Mouse (Mus musculus) hindbrain, embryonic 11.5 days (tissue): ENCODE data around the gene Kcnd1. TPM values are rescaled to one million over a fixed set of nuclear protein-coding genes. Genes with fewer than 3 reads are reported as not detected.

Experiments
- ATAC-seq: fragments of 200-750 bp; cut with Nextera tagmentation; 2 replicates; pipeline ENCODE4 v1.8.0; 2017; ENCODE audit warnings: mild to moderate bottlenecking, moderate TSS enrichment, moderate library complexity; ENCODE audit not compliant: low FRiP score
- DNase-seq: peaks from one replicate; pipeline ENCODE4 v3.0.0-alpha.2; 2015; ENCODE audit warnings: low spot score
- H3K27ac ChIP-seq: fragments of 300-500 bp; sonication (generic); 2 replicates; pipeline ENCODE4 v1.5.1; 2014; ENCODE audit warnings: mild to moderate bottlenecking, low read depth, low read length
- H3K27me3 ChIP-seq: fragments of 300-500 bp; sonication (generic); 2 replicates; pipeline ENCODE4 v1.6.1; 2014; ENCODE audit warnings: mild to moderate bottlenecking, low read length, moderate library complexity, mixed read lengths; ENCODE audit not compliant: control insufficient read depth, insufficient read depth
- H3K36me3 ChIP-seq: fragments of 300-500 bp; sonication (generic); 2 replicates; pipeline ENCODE4 v1.6.1; 2014; ENCODE audit warnings: mild to moderate bottlenecking, low read length, moderate library complexity, mixed read lengths; ENCODE audit not compliant: control insufficient read depth, insufficient read depth
- H3K4me1 ChIP-seq: fragments of 300-500 bp; sonication (generic); replicated peaks from 2 replicates; pipeline ENCODE4 v1.6.1; 2014; ENCODE audit warnings: low read length, mixed read lengths; ENCODE audit not compliant: control insufficient read depth, insufficient read depth
- H3K4me2 ChIP-seq: fragments of 300-500 bp; sonication (generic); replicated peaks from 2 replicates; pipeline ENCODE4 v1.6.1; 2014; ENCODE audit warnings: mild to moderate bottlenecking, low read depth, low read length
- H3K4me3 ChIP-seq: fragments of 300-500 bp; sonication (generic); 2 replicates; pipeline ENCODE4 v1.5.1; 2014; ENCODE audit warnings: low read depth, low read length
- H3K9ac ChIP-seq: fragments of 300-500 bp; sonication (generic); 2 replicates; pipeline ENCODE4 v1.6.1; 2014; ENCODE audit warnings: low read depth, low read length
- H3K9me3 ChIP-seq: fragments of 300-500 bp; sonication (generic); 2 replicates; pipeline ENCODE4 v1.6.1; 2016; ENCODE audit warnings: low read length; ENCODE audit not compliant: control insufficient read depth
- WGBS: fragments of 180-500 bp; shearing (Covaris S2); extraction: QIAGEN DNeasy Blood & Tissue Kit; methylation state at CpG from one replicate; pipeline ENCODE4 v1.1.7; 2014; 5-methylcytosine and 5-hydroxymethylcytosine counted together
- polyA plus RNA-seq: library from polyadenylated mRNA; unstranded; fragments of >200 nt; fragmentation: Nextera tagmentation; extraction: Ambion mirVana; gene quantifications from 2 replicates; pipeline ENCODE4 v1.2.1, GENCODE M21; 2014

Gene Kcnd1
- polyA plus RNA-seq, 1 experiment from 2014 or later: 1.6 TPM

DNA sequence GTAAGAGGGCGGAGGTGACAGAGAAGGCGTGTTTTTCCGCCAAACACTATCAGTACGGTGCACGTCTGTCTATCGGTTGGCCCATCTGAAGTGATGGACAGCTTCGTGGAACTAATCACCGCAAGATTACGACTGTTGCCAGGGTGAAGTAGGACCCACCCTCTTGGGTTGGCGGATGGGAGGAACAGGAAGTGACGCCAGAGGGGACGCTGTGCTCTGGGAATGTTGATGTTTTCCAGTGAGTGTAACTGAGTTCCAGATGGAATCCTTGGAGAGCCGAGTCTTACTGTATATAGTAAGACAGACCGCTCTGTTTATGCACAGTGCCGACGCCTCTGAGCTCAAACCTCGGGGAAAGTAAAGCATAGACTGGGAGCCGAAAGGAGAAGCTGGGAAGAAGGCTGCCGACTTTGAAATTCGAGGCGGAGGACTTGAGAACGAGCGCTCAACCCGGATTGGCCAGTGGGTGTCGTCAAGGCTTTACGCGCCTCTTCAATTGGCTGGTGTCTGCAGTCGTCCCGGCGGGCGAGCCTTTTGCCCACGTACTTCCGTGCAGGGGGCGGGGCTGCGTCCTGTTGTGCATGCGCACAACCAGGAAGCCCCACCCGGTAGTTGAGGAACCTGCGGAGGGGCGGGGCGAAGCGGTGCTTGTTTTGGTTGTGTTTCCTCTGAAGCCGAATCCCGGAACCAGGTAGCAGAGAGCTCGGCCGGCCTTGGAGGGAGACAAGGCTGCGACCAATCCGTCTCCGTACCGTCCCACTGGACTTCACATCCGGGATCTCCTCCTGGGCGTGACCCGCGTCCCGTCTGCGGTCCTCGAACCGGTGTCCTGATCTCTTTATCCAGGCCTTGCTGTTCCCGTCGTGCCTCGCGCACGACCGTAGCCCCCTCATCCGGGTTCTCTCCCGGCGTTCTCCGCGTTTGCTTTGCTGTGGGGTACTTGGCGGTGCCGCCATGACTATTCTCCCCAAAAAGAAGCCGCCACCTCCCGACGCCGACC, 19.4 kb downstream of the Kcnd1 start, which contains the start of gene Otud5:
Otud5 (plus strand) TSS at position 202 of the 1,000 bp plus-strand sequence.
- H3K9ac ChIP-seq: peak within 1 kb of the TSS; percentile 77
- no peaks in the 10 kb centered on the region for H3K27me3 ChIP-seq
- ATAC-seq: peak; percentile 98
- peak within 1 kb of the TSS; percentile 85 for H3K4me3 ChIP-seq
- no peaks in the 10 kb centered on the region for H3K9me3 ChIP-seq
- 0 out of 2 replicates have a peak, but pooled peaks cover 2% of the 10 kb centered on the region for H3K4me1 ChIP-seq
- no peaks in the 10 kb centered on the region for H3K36me3 ChIP-seq
- peak within 1 kb of the TSS; percentile 60 for H3K4me2 ChIP-seq
- DNase-seq: peak; percentile 89
- 11% methylated on average over 70 of the region's 74 CpGs for WGBS
- H3K27ac ChIP-seq: peak within 1 kb of the TSS; percentile 75

DNA sequence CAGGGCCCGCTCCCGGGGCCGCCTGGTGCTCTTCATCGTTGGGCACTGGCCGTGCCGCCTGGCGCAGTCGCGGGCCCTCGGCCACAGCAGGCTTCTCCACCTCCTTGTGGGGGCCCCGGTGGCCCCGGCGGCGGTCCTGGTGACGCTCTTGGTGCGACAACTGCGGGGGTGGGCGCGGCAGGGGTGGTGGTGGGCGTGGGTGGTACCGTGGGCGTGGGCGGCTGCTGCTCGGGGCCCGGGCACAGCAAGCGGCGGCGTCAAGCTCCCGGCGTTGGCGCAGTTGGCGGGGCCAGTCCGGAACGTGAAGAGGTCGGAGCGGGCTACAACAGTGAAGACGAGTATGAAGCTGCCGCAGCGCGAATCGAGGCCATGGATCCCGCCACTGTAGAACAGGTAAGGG, 20.2 kb downstream of the Kcnd1 start:
- H3K36me3 ChIP-seq: no peaks in the 10 kb centered on the region
- no peaks in the 10 kb centered on the region for H3K27me3 ChIP-seq
- DNase-seq (peak; percentile 7), ATAC-seq (no peak)
- H3K9ac ChIP-seq: peak overlapping the region; percentile 77
- H3K27ac ChIP-seq: peak overlapping the region; percentile 68
- H3K4me1 ChIP-seq: 0 out of 2 replicates have a peak, but pooled peaks cover 2% of the 10 kb centered on the region
- no peaks in the 10 kb centered on the region for H3K9me3 ChIP-seq
- WGBS: 20% methylated on average over 23 of the region's 42 CpGs
- peak overlapping the region; percentile 60 for H3K4me2 ChIP-seq
- peak overlapping the region; percentile 85 for H3K4me3 ChIP-seq

DNA sequence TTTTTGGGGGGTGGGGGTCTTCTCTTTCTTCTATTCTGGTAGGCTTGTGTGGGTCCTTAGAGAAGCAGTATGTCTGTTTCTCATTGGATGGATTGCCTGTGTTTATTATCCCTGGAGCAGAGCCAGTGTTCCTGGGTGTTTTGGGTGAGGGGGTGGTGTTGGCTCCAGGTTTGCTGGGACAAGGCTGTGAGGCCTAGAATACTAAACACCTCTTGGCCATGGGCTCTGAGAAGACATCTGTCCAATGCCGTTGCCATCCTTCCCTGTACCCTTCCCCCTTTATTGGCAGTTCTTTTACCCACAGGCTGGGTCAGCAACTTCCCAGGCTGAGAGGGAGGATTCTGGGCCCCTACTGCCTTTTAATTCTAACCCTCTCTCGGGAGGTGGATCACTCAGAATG, 25.8 kb downstream of the Kcnd1 start:
- WGBS: 87% methylated on average over 2 of the region's 2 CpGs
- Histone ChIP-seq H3K9ac (no peak overlapping the region), H3K27ac (no peak overlapping the region), H3K4me2 (no peak overlapping the region), H3K27me3 (no peaks in the 10 kb centered on the region), H3K9me3 (no peaks in the 10 kb centered on the region), H3K4me1 (0 out of 2 replicates have a peak, but pooled peaks cover 2% of the 10 kb centered on the region), H3K36me3 (no peaks in the 10 kb centered on the region), H3K4me3 (no peak overlapping the region)
- DNase-seq: no peak
- no peak for ATAC-seq

DNA sequence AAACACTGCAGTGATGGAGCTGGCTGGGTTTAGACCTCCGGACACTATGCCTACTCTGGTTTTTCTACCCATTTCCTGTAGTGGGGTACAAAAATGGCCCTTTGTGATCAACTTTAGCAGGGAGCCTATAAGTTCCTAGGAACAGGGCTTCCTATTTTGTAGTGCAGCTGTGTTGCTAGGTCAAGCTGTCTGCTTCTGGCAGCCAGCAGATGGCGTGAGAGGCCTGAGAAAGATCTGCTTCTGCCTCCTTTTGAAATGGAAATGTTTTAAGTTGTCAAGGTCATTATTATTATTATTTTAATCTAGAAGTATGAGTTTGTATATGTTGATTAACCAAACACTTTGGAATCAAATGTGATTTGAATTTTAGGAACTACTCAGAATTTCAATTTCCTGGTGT, 32.5 kb downstream of the Kcnd1 start:
- DNase-seq: peak; percentile 32
- no peak for ATAC-seq
- Histone ChIP-seq H3K4me1 (no peaks in the 10 kb centered on the region), H3K36me3 (no peaks in the 10 kb centered on the region), H3K4me3 (no peak overlapping the region), H3K27me3 (no peaks in the 10 kb centered on the region), H3K9ac (no peak overlapping the region), H3K27ac (no peak overlapping the region), H3K9me3 (no peaks in the 10 kb centered on the region), H3K4me2 (no peak overlapping the region)
- WGBS: 48% methylated on average over 2 of the region's 2 CpGs

DNA sequence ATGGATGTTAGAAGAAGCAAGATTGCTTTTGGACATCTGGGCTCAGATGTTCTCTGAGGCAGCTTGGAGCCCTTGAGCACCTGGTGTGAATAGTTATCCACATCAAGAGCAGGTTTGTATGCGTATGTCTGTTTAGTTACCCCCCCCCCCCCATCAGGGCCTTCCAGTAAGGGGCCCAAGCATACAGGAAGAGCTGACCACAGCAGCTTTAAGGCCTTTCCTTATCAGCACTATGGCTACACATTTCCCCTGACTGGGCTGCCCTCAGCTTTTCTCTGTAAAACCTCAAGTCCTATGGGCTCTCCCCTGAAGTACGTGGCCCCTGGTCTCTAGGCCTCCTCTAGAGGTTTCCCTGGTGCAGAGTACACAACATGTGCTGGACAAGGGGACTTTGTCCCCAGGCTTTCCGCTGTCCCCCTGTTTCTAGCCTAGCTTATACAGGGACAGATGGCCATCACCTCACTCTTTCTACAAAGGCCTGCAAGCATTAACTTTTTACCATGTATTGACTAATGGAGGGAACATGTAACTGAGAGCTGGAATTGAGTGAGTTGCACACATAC, 37.2 kb downstream of the Kcnd1 start:
- ATAC-seq (no peak), DNase-seq (no peak)
- H3K4me2 ChIP-seq: no peak overlapping the region
- no peak overlapping the region for H3K4me3 ChIP-seq
- no peak overlapping the region for H3K27ac ChIP-seq
- no peaks in the 10 kb centered on the region for H3K36me3 ChIP-seq
- H3K9ac ChIP-seq: no peak overlapping the region
- 88% methylated on average over 3 of the region's 3 CpGs for WGBS
- no peaks in the 10 kb centered on the region for H3K4me1 ChIP-seq
- H3K9me3 ChIP-seq: no peaks in the 10 kb centered on the region
- no peaks in the 10 kb centered on the region for H3K27me3 ChIP-seq

DNA sequence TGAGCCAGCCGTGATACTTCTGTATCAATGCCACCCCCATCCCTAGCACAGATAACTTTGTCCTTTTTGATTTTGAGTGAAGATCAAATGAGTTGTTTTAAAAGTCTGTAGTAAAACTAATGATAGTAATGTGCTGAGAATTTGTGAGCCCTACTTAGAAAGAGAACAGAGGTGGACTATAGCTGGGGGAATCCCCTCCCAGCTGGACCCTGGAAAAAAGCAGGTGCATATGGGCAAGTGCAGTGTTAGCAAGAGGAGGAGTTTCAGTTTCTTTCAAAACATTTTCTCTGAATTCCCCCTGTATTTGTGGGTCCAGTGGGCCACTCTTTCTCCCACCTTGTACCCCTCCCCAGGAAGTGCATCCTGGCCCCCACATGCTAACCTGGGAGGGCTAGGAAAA, 41.1 kb downstream of the Kcnd1 start:
- no peaks in the 10 kb centered on the region for H3K27me3 ChIP-seq
- no peaks in the 10 kb centered on the region for H3K4me1 ChIP-seq
- ATAC-seq (no peak), DNase-seq (no peak)
- H3K9ac ChIP-seq: no peak overlapping the region
- no peaks in the 10 kb centered on the region for H3K9me3 ChIP-seq
- no peaks in the 10 kb centered on the region for H3K36me3 ChIP-seq
- H3K27ac ChIP-seq: no peak overlapping the region
- 88% methylated on average over 1 of the region's 1 CpGs for WGBS
- no peak overlapping the region for H3K4me3 ChIP-seq
- no peak overlapping the region for H3K4me2 ChIP-seq

DNA sequence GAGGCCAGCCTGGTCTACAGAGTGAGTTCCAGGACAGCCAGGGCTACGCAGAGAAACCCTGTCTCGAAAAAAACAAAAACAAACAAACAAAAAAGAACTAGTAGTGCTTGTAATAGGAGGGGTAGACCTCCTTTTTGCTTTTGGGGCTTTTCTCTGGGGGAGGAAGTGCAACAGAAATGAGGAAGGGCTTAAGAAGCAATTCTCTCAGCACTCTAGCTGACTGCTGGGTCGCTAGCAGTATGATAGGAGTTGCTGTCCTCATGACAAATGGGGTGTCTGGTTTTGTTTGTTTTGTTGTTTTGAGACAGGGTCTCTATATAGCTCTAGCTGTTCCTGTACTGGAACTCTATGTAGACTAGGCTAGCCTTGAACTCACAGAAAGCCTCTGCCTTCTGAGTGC, 42.5 kb downstream of the Kcnd1 start:
- no peaks in the 10 kb centered on the region for H3K4me1 ChIP-seq
- ATAC-seq: no peak
- WGBS: 79% methylated on average over 3 of the region's 3 CpGs

DNA sequence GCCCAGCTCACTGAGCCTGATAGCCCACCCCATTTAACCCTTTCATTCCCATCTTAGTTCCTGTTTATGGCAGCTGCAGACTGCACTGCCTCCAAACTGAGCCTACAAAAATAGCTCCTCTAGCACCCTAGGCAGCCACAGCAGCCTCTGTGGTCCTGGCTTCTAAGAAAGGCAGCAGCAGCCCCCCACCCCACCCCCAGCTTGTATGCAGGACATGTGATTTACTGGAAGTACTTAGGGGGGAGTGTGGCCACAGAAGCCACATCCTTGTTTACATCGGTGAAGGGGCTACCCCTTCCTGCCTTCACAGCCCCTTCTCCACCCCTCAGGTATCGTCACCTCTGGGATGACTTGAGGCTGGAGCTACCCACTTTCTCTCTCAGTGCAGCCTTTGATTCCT, 43.3 kb downstream of the Kcnd1 start:
- H3K4me3 ChIP-seq: no peak overlapping the region
- no peaks in the 10 kb centered on the region for H3K36me3 ChIP-seq
- WGBS: 70% methylated on average over 2 of the region's 2 CpGs
- DNase-seq (no peak), ATAC-seq (no peak)
- no peaks in the 10 kb centered on the region for H3K27me3 ChIP-seq
- H3K4me1 ChIP-seq: no peaks in the 10 kb centered on the region
- no peaks in the 10 kb centered on the region for H3K9me3 ChIP-seq
- H3K27ac ChIP-seq: no peak overlapping the region
- H3K9ac ChIP-seq: no peak overlapping the region
- H3K4me2 ChIP-seq: no peak overlapping the region

More for the DNA sequence above, 42.5 kb downstream of the Kcnd1 start:
- no peak for DNase-seq
- Histone ChIP-seq H3K27me3 (no peaks in the 10 kb centered on the region), H3K27ac (no peak overlapping the region), H3K9ac (no peak overlapping the region), H3K4me3 (no peak overlapping the region), H3K9me3 (no peaks in the 10 kb centered on the region), H3K36me3 (no peaks in the 10 kb centered on the region), H3K4me2 (no peak overlapping the region)
